Mouse (Mus musculus) lung, postnatal 25 days (tissue): ENCODE data around the gene Thpo.
A peak's percentile ranks its signal among the peaks of the same experiment; 100 is the strongest.

ENCODE experiments used
- DNase-seq: peaks from one replicate; pipeline ENCODE4 v3.0.0; 2022; ENCODE audit warnings: low spot score

Gene Thpo

DNA sequence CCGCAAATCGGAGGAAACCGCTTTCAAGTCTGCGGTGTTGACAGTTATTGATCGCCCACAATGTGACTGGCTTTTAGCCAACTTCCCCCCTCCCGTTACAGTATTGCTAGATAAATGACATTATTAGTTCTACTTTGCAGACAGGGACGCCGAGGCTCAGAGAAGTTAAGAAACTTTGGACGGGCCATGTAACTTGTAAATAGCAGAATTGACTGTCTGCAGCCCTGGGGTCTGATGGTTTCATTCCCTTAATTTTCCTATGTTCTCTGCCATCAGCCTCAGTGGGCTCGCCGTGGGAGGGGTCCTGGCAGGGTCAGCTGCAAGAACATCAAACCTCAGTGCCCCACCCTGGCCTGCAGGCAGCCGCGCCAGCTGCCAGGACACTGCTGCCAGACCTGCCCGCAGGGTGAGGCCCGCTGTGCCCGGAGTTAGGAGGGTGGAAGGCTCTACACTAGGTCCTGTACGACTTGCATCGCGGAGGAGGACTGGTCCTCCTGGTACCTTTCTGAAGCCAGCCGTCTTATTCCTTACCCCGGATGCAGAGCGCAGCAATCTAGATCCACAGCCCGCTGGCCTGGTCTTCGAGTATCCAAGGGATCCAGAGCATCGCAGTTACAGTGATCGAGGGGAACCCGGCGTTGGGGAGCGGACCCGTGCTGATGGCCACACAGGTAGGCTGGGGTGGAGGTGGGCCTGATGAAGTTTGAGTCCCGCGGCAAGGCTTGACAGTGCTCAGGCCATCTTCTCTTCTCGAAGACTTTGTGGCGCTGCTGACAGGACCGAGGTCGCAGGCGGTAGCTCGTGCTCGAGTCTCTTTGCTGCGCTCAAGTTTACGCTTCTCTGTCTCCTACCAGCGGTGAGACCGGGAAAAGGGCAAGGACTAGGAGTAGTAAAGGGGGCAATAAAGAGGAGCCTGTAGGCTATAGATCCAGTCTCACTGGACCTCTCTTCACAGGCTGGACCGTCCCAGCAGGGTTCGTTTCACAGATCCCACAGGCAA is at the start of gene Thpo:
TSS of gene Thpo (minus strand) at position 781 of the 1,000 bp plus-strand sequence.
- no peak for DNase-seq

DNA sequence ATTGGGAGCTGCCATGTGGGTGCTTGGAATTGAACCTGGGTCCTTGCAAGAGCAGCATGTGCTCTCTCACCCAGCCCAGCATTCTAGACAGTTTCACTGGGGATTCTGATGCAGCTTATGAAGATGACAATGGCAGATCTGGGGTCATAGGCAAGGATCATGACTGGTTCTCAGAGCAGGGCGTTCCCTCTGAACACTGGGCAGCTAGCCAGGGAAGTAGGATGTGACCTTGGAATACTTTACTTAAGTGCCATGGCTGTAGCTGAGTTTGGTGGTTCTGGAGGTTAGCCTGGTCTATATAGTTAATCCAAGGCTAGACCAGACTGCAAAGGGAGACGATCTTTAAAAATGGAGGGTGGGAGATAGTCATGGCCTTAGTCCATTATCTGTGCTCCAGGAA is 49.6 kb upstream of the Thpo start:
- no peak for DNase-seq

DNA sequence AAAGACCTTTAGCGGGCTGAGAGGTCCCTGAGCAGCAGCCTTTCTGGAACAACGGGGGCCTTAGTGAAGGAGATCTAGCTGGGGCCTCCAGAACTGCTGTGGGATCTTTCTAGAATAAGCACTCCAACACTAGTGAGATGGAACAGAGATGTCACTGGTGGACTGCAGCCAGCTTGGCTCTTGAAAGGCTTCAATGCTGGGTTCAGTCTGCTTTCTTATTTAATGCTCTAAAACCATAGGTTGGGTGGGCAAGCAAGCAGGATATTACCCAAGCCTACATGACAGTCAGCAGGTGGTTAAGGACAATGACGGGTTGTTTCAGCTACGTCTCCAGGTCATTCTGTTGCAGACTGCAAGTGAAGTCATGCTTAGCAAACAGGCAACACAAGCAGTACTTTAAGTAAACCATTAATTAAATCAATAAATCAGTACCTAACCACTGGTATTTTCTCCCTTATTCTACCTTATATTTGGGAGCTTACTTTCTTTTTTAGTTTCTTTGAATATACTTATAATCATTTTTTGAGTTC is 46.9 kb upstream of the Thpo start:
- DNase-seq = no peak

DNA sequence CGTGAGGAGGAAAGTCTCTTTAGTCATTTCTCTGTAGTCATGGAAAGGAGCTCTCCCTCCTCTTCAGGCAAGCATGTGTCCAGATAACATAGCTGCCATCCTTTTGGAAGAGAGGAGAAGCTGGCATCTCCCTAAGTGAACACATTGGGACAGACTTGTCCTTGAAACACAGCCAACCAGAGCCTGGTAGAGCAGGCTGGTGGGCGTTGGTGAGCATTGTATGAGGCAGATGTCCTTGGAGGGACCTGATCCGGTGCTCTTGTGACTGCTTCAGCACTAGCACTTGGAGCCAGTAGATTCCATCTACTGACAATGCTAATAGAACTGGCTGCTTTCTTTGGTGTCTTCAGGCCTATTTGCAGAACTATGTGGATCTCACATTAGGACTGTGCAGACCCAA is 45.5 kb upstream of the Thpo start:
- DNase-seq = no peak

DNA sequence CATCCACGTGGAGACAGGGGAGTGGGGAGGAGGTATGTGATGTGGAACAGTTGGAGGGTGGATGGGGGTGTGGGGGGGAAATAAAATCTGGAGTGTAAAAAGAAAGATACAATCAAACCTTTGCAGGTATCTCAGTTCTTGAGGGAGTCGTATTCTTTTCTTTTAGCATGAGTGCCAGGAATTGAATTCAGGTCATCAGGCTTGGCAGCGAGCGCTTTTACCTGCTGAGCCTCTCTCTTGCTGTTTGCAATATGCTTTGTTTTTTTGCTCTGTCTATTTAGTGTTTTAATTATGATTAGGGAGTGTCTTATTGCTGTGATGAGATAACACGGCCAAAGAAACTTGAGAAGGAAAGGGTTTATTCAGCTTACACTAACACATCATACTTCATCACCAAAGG is 40.7 kb upstream of the Thpo start:
- no peak for DNase-seq

DNA sequence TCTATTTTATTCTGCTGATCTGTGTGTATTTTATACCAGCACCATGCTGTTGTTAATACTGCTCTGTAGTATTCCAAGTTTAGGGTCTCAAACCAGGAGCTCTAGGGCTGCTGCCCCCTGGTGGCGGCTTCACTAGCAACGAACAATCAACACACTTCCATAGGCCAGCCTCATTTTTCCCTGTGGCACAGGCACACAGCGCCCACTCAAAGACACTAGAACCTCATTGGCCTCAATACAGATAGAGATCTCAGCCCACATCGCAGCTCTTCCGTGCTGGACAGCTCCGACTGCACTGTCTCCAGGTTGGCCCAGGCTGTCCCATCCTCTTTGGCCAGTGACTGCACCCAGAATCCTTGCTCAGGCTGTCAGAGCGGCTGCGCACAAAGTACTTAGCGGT is 30.9 kb upstream of the Thpo start:
- peak; percentile 31 for DNase-seq

DNA sequence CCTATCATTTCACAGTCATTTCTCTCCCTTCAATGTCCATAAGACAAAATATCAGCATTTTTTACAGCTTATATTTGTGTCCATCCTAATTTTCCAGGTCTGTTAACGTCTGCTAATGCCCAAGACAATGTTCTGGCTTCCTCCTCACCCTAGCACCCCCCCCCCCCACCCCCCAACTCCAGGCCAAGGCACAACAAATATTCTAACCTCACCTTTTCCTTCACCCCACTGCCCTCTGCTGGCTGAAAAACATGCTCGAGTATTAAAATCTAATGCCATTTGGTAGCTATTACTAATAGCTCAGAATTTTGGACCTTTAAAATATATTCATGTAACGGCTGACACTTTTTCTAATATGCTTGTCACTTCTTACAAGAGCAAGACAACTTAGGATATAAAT is 27.4 kb upstream of the Thpo start:
- DNase-seq = peak; percentile 65

DNA sequence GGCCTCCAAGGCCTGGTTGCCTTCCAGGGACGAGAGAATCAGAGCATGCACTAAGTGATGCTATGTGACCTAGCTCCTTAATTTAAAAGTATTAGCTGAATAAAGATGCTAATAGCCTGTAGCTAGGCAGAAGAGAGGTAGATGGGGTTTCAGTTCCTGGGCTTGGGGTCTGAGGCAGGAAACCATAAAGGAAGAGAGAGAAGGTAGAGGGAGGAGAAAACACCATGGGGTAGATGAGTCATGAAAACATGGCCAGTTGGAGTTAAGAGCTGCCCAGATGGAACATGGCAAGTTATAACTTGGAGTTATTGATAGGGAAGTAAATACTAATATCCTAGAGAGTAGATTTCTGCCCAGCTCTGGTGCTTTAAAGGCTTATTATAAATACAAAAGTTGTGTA is 23.1 kb upstream of the Thpo start:
- no peak for DNase-seq

DNA sequence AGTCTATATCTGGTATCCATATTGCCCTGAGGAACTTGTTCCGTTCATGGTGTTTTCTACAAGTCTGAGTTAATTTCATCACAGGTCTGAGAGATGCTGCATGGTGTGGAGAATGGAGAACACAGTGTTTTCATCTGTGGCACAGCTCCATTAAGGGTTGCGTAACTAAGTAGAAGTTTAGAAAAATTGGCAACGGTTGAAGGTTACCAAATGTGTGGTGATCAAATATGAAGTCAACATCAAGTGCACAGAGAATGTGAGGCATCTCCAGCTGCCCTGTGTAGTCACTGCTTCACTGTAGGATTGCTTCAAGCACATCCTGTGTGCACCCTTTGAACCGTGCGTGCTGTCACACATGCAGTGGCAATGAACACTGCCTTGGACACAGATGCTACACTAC is 21.7 kb upstream of the Thpo start:
- peak; percentile 61 for DNase-seq

DNA sequence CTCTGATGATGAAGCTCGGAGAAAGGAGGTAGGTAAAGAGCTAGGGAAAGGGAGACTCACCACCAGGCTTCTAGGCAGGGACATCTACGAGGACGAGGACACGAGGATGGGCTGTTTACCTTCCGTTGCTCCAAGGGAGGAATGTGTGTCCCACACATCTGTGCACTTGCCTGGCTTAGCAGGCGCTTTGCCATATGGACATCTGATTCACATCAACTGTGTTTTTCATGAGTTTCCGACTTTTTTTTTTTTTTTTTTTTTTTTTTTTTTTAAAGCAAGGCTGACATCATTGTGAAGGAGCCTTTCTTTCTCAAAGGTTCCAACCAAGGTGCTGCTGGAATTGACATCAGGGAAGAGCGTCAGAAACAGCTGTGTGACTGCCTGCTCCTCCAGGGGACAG is 16.2 kb upstream of the Thpo start:
- no peak for DNase-seq

DNA sequence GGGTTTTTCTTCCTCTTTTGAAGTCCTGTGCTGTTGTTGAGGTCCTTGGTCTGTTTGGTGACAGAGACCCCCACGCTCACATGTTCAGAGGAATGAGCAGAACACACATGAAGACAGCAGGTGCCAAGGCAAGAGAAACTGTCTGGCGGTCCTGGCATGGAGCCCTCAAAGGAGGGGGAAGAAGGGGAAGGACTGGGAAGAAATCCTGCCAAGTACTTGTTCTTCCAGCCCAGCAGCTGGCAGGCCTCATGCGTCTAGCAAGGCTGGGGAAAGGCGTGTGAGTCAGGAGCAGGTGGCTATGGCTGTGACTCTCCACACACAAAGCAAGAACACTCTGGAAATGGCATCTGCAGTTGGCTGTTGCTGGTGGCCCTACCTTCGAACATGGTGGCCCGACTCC is 12.3 kb upstream of the Thpo start:
- DNase-seq = peak; percentile 69

DNA sequence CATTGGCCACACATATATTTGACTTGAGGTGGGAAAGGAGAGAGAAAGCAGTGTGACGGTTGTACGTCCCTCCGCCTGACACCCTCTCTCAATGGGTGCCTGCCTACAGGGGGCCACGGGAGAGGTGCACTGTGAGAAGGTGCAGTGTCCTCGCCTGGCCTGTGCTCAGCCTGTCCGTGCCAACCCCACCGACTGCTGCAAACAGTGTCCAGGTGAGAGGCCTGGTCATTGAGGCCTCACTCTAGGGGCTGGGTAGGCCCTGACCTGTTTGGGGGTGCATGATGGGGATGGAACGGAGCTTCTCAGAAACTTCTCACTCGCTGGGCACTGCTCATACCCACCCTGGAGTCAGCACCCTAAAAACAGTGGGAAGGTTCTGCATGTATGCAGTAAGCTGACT is 5.5 kb upstream of the Thpo start:
- DNase-seq = no peak

DNA sequence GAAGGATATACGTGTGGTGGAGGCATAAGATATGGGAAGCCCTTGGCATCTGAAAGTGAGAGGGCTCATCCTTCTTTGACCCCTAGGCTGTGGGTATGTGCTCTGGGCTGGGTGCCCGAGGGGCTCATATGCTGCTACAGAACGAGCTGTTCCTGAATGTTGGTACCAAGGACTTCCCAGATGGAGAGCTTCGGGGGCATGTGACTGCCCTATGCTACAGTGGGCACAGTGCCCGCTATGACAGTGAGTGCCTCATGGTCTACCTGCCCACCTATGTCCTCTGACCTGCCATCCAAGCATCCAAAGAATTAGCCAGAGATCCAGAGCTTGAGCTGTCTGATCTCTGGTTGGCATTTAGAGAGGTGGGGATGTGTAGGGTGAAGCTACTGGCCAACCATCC is 2.5 kb upstream of the Thpo start:
- no peak for DNase-seq

DNA sequence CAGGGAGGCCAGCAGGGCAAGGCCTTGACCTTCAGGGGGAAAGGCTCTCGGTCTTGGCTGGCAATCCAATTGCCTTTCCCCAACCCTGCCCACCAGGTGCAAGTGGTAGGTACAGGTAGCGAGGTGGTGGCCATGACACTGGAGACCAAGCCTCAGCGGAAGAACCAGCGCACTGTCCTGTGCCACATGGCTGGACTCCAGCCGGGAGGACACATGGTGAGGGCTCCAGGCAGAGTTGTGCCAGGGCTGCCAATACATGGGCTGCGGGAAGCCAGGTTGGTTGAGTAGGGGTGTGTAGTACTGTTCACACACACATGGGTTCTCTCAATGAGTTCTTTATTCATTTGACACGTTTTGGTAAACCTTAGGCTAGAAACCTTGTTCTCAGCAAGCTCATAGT is 1.9 kb upstream of the Thpo start:
- no peak for DNase-seq

DNA sequence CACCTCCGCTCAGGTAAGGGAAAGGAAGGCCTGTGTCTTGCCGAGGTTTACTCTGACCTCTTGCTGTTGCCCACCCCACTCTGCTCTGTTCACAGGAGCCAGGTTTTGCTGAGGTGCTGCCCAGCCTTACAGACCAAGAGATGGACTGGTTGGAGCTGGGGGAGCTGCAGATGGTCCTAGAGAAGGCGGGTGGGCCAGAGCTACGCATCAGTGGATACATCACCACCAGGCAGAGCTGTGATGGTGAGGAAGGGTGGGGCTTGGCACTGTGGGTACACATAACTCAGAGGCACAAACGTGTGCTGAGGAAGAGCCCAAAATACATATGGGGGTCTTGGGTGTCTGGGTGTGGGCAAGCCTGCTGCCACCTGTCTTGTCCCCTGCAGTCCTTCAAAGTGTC is 1.3 kb upstream of the Thpo start:
- no peak for DNase-seq

DNA sequence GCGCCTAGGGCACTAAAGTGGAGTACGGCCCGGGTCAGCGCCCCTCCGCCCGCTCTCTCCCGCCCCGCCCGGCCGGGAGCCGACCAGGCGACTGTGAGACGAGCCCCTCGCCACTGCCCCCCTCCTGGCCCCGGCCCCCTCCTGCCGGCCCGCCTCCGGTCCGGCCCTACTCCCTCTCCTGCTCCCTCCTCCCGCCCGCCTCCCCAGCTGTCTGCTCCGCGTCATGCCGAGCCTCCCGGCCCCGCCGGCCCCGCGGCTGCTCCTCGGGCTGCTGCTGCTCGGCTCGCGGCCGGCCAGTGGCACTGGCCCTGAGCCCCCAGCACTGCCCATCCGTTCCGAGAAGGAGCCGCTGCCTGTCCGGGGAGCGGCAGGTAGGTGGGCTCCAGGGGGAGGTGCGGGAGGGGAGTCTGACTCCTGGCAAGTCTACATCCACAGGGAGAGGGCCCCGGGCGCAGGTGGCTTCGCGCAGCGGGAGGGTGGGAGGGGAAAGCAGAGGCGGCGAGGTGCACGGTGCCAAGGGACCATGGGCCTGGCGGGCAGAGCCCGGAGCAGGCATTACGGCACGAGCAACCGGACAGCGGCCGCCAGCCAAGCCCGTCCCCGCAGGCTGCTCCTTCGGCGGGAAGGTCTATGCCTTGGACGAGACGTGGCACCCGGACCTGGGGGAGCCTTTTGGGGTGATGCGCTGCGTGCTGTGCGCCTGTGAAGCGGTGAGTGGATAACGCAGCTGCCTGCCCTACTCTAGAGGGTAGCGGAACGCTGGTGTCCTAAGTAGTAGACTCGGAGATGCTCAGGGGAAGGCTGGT is 1.2 kb downstream of the Thpo start, which contains the start of gene Chrd:
TSS of gene Chrd (plus strand) at position 203 of the 806 bp plus-strand sequence.
- DNase-seq = peak; percentile 51

DNA sequence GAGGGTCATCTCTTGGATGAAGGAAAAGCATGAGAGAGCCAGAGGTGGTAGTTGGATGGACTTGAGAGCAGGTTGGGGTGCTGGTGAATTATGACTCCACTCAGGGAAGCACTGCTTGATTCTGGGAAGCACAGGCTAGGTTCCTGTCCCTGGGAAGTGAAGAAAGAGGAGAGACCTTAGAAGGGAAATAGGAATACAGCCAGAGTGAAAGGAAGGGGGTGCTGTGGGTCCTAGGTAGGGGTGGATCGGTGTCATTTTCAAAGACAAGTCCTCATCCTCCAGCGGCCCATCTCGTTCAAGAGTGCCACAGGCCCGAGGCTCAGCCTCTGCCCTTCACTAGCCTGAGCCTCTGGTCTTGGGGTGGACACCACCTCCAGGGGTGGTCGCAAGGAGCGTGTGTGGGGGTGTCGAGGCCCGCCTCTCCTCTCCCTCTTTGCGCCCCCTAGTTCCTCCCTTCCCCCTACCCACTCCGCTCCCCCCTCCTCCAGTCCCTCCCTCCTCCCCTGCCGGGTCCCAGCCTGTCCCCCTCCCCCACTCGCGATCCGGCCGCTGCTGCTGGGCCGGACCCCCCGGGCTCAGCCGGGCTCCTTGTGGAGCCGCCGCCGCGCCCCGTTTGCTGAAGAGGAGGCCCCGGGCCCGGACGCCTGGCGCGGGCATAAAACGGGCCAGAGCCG is 1.9 kb downstream of the Thpo start:
- no peak for DNase-seq

DNA sequence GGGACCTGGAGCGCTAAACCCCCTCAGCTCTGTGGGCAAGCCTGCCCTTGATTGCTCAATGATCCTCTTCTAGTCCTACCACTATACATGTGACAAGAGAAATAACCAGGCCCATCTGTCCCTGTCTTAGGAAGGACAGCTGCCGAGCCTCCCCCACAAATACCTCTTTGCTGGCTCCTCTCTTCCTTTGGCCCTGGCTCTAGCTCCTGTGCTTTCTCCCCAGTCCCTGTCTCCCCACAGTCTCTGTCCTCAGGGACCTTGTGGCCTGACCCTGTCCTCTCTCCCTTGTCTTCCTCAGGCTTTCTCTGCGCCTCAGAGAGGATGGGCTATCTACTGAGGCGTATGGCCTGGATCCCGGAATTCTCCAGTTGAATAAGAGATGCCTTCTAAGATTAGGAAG is 2.6 kb downstream of the Thpo start:
- DNase-seq = no peak

DNA sequence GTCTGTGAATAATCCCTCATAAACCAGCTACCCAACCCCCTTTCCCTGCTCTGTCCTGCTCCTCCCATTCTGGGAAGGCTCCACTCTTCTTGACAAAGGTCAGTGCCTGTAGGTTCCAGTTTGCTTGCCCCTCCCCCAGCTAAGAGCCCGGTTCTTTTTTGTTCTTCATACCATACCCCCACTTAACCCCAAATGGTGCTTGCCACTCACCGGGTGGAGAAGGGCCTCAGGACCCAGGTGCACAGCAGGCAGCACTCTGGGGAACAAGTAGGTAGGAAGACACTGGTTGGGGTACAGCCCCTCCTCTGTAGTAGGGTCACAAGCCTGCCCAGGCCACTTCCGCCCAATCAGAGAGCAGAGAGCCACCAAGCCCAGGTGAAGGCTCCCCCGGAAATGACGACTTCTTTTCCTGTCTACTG is 4.0 kb downstream of the Thpo start:
- no peak for DNase-seq

DNA sequence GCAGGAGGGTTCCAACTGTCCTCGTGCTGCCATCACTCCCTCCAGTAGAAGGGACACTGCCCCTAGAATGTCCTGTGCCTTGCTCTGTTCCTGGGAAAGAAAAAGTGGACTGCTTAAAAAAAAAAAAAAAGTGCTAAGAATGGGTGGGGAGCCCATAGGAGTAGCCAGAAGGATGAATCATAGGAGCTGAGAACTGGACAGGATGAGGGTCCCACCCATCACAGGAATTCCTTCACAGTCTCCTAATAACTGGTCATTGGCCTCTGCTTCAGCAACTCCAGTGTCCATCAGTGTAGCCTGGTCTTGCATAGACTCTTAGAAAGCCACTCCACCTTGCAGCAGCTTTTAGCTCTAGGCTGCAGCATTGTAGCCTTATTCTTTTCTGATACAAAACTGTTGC is 7.9 kb downstream of the Thpo start:
- DNase-seq = no peak

DNA sequence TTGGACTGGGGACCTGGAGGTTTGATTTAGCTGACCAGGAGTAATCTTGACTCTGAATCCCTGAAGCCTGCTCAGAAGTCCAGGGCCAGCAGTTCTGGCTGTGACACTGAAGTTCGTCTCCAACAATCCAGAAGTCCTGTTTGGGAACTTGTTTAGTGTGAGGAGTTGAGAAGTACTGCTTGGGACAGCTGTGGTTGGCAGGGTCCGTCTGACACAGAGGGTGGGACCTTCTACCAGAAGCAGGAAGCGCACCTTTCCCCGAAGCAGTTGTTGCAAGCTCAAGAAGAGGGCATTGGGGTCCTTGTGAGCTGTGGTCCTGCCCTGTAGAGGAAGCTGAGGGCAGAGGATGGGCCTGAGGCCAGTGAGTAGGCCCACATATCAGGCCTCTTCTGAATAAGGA is 8.6 kb downstream of the Thpo start:
- no peak for DNase-seq

DNA sequence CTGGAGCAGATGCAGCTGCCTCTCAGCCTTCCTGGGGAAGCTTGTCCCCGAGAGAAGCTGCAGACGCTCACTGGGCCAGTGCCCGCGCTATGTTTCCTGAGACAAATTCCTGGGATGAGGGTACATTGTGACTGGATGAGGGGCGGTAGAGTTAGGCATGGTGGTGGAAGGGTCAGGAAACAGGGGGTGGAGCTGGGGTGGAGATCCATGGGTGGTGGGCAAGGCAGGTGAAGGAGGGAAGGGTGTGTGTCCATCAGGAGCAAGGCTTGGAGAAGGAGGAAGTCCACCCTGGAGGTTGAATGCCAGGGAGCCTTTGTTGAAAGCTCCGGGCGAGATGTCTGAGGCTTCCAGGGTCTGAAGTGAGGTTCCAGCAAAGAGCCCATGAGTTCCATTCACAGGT is 9.0 kb downstream of the Thpo start:
- no peak for DNase-seq
